Mouse (Mus musculus) myocyte (in vitro differentiated cells): ENCODE measurements around the gene Fggy. TPM values are rescaled to one million over a fixed set of nuclear protein-coding genes. Genes with fewer than 3 reads are reported as not detected.
A peak's percentile ranks its signal among the peaks of the same experiment; 100 is the strongest.

Experiments used
- H3K27me3 ChIP-seq: one replicate; pipeline ENCODE4 v1.6.1; 2011; ENCODE audit not compliant: control insufficient read depth, insufficient read depth, insufficient read length
- H3K36me3 ChIP-seq: one replicate; pipeline ENCODE4 v1.6.1; 2011; ENCODE audit not compliant: control insufficient read depth, insufficient read depth
- H3K4me2 ChIP-seq: one replicate; pipeline ENCODE4 v1.6.1; 2011; ENCODE audit warnings: low read depth, control low read depth
- H3K4me3 ChIP-seq: one replicate; pipeline ENCODE4 v1.5.1; 2011; ENCODE audit warnings: mild to moderate bottlenecking, control low read depth, moderate library complexity
- H3K79me2 ChIP-seq: one replicate; pipeline ENCODE4 v1.6.1; 2011; ENCODE audit not compliant: control insufficient read depth, insufficient read depth
- H3ac ChIP-seq: one replicate; pipeline ENCODE4 v1.6.1; 2011; ENCODE audit not compliant: control insufficient read depth, insufficient read length
- CEBPB ChIP-seq: IDR thresholded peaks from 2 replicates; pipeline ENCODE4 v1.6.1; 2011; ENCODE audit warnings: mild to moderate bottlenecking, moderate library complexity; ENCODE audit not compliant: poor library complexity, insufficient read depth, severe bottlenecking
- E2F4 ChIP-seq: IDR thresholded peaks from one replicate; pipeline ENCODE4 v1.6.1; 2011; ENCODE audit warnings: mild to moderate bottlenecking, control low read depth, moderate library complexity; ENCODE audit not compliant: insufficient read depth
- MAX ChIP-seq: IDR thresholded peaks from one replicate; pipeline ENCODE4 v1.6.1; 2011; ENCODE audit warnings: low read depth, mild to moderate bottlenecking, control low read depth
- MYOD1 ChIP-seq, 3 experiments: IDR thresholded peaks; one replicate each; pipeline ENCODE4 v1.6.1; 2011; ENCODE audit warnings: control low read depth in 2 of 3, low read depth in 2 of 3, mild to moderate bottlenecking in 2 of 3, moderate library complexity in 1 of 3; ENCODE audit not compliant: insufficient read length in 2 of 3, control insufficient read depth in 1 of 3
- MYOG ChIP-seq, 3 experiments: IDR thresholded peaks; one replicate each; pipeline ENCODE4 v1.6.1; 2011; ENCODE audit warnings: control low read depth in 2 of 3, low read depth in 2 of 3, mild to moderate bottlenecking in 2 of 3; ENCODE audit not compliant: insufficient read length in 2 of 3, control insufficient read depth in 1 of 3, insufficient read depth in 1 of 3
- POLR2A ChIP-seq: IDR thresholded peaks from one replicate; pipeline ENCODE4 v1.6.1; 2011; ENCODE audit warnings: low read depth, mild to moderate bottlenecking, control low read depth, moderate library complexity; ENCODE audit not compliant: insufficient read length
- POLR2AphosphoS2 ChIP-seq: IDR thresholded peaks from one replicate; pipeline ENCODE4 v1.6.1; 2011; ENCODE audit warnings: low read depth, control low read depth; ENCODE audit not compliant: insufficient read length
- REST ChIP-seq: IDR thresholded peaks from one replicate; pipeline ENCODE4 v1.6.1; 2011; ENCODE audit warnings: mild to moderate bottlenecking, control low read depth, moderate library complexity; ENCODE audit not compliant: insufficient read depth, insufficient read length
- SRF ChIP-seq: IDR thresholded peaks from one replicate; pipeline ENCODE4 v1.6.1; 2011; ENCODE audit warnings: low read depth; ENCODE audit not compliant: control insufficient read depth, insufficient read length
- TCF12 ChIP-seq: IDR thresholded peaks from one replicate; pipeline ENCODE4 v1.6.1; 2011; ENCODE audit warnings: mild to moderate bottlenecking, control low read depth; ENCODE audit not compliant: poor library complexity, insufficient read depth, severe bottlenecking
- TCF3 ChIP-seq: IDR thresholded peaks from one replicate; pipeline ENCODE4 v1.6.1; 2011; ENCODE audit warnings: low read depth, control low read depth; ENCODE audit not compliant: insufficient read length
- USF1 ChIP-seq: IDR thresholded peaks from one replicate; pipeline ENCODE4 v1.6.1; 2011; ENCODE audit warnings: low read depth, mild to moderate bottlenecking, control low read depth, moderate library complexity
- polyA plus RNA-seq: library from polyadenylated mRNA; unstranded; fragments of >200 nt; fragmentation: generic; extraction: Trizol; gene quantifications from one replicate; pipeline ENCODE4 v1.2.1, GENCODE M21; 2012; ENCODE audit warnings: missing spikeins

The Fggy gene
- polyA plus RNA-seq, 1 experiment = 12.7 TPM

DNA sequence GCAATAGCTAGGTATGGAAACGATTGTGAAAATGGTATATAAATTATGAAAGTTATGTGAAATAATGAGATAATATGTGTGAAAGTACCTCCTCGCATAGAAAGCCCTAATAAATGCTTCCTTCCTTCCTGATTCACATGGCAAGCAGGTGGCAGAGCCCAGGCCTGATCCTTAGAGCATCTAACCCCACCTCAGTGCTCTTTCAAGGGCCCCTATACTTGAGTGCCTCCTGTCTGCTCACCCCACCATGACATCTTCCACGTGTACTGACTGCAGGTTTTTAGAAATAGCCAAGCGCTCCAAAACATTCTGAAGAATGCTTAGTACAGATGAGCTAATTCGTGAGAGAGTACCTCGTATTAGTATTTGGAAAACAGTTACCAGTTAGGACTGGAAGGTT is 311.0 kb downstream of the Fggy start:
- TF ChIP-seq SRF (no peak), E2F4 (no peak), POLR2A (no peak), MYOG (IDR thresholded peaks at IDR 0.05; ENCODE audit: control insufficient read depth in 1 of 3, insufficient read depth in 1 of 3, insufficient read length in 2 of 3, low read depth in 2 of 3) (no peak), TCF12 (no peak)
- Histone ChIP-seq H3ac (no peak overlapping the region), H3K36me3 (no peaks in the 10 kb centered on the region), H3K4me2 (no peak overlapping the region), H3K4me3 (no peak overlapping the region), H3K79me2 (no peaks in the 10 kb centered on the region), H3K27me3 (no peaks in the 10 kb centered on the region)

GRCm38 (mm10) chr4:95871216-95871881 is 314.0 kb downstream of the Fggy start:
- H3K79me2 ChIP-seq = no peaks in the 10 kb centered on the region
- no peaks in the 10 kb centered on the region for H3K27me3 ChIP-seq
- H3ac ChIP-seq = no peak overlapping the region
- H3K4me3 ChIP-seq = no peak overlapping the region
- TF ChIP-seq E2F4 (no peak), MYOG (IDR thresholded peaks at IDR 0.05; ENCODE audit: control insufficient read depth in 1 of 3, insufficient read depth in 1 of 3, insufficient read length in 2 of 3, low read depth in 2 of 3) (no peak), TCF3 (no peak), MYOD1 (IDR thresholded peaks at IDR 0.05; ENCODE audit: control insufficient read depth in 1 of 3, insufficient read length in 2 of 3, low read depth in 2 of 3) (no peak), TCF12 (no peak), MAX (no peak), POLR2AphosphoS2 (no peak), POLR2A (no peak)
- H3K36me3 ChIP-seq = no peaks in the 10 kb centered on the region
- peak overlapping the region; percentile 28 for H3K4me2 ChIP-seq

DNA sequence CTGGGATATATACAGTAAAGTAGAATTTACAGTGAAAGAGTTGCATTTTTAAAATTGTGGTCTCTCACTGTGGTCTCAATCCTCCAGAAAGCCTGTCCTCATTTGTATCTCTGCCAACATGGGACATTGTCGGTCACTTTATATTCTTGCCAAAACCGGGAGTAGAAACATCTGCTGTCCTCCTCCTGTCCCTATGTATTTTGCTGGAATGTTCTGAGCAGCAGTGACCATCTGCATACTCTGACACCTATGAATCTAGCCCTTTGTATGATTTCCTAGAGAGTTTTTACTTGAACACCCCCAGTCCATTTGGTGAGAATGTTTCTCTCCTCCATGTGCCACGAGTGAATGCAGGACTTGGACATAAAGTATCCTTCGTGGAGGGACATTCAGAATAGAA is 318.6 kb downstream of the Fggy start:
- no peaks in the 10 kb centered on the region for H3K79me2 ChIP-seq
- no peak for TF ChIP-seq CEBPB
- no peak for TF ChIP-seq MYOG (IDR thresholded peaks at IDR 0.05; ENCODE audit: control insufficient read depth in 1 of 3, insufficient read depth in 1 of 3, insufficient read length in 2 of 3, low read depth in 2 of 3)
- TF ChIP-seq MYOD1 (IDR thresholded peaks at IDR 0.05; ENCODE audit: control insufficient read depth in 1 of 3, insufficient read length in 2 of 3, low read depth in 2 of 3) = no peak
- no peak for TF ChIP-seq POLR2AphosphoS2
- TF ChIP-seq E2F4 = no peak
- no peak for TF ChIP-seq TCF12
- TF ChIP-seq USF1 = no peak
- TF ChIP-seq TCF3 = no peak
- no peak for TF ChIP-seq REST
- TF ChIP-seq POLR2A = no peak
- no peaks in the 10 kb centered on the region for H3K36me3 ChIP-seq
- H3K4me2 ChIP-seq = no peak overlapping the region
- no peaks in the 10 kb centered on the region for H3K27me3 ChIP-seq
- H3ac ChIP-seq = no peak overlapping the region
- no peak overlapping the region for H3K4me3 ChIP-seq

DNA sequence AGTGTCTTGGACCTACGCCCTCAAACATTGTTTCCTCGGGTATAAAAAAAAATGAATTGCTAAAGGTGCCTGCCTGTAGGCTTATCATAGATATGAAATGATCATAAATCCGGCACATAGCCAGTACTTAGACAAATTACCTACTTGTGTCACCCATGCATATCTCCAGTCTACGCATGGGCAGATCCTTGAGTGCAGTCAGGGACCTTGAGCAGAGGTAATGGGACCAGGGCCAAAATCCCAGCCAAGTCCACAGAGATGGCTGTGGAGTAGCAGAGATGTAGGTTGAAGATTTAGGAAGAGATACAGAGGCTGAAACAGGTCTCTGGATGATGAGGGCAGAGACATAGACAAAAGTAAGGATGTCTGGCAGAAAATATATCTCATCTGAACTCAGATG is 320.1 kb downstream of the Fggy start:
- Histone ChIP-seq H3ac (no peak overlapping the region), H3K36me3 (no peaks in the 10 kb centered on the region), H3K4me3 (no peak overlapping the region), H3K79me2 (no peaks in the 10 kb centered on the region), H3K27me3 (no peaks in the 10 kb centered on the region), H3K4me2 (no peak overlapping the region)
- no peak for TF ChIP-seq REST
- TF ChIP-seq TCF3 = no peak
- no peak for TF ChIP-seq MYOG (IDR thresholded peaks at IDR 0.05; ENCODE audit: control insufficient read depth in 1 of 3, insufficient read depth in 1 of 3, insufficient read length in 2 of 3, low read depth in 2 of 3)
- no peak for TF ChIP-seq SRF
- no peak for TF ChIP-seq MAX
- no peak for TF ChIP-seq USF1
- TF ChIP-seq CEBPB = no peak
- TF ChIP-seq POLR2AphosphoS2 = no peak
- TF ChIP-seq POLR2A = no peak
- TF ChIP-seq E2F4 = no peak
- TF ChIP-seq TCF12 = no peak
- TF ChIP-seq MYOD1 (IDR thresholded peaks at IDR 0.05; ENCODE audit: control insufficient read depth in 1 of 3, insufficient read length in 2 of 3, low read depth in 2 of 3) = no peak

DNA sequence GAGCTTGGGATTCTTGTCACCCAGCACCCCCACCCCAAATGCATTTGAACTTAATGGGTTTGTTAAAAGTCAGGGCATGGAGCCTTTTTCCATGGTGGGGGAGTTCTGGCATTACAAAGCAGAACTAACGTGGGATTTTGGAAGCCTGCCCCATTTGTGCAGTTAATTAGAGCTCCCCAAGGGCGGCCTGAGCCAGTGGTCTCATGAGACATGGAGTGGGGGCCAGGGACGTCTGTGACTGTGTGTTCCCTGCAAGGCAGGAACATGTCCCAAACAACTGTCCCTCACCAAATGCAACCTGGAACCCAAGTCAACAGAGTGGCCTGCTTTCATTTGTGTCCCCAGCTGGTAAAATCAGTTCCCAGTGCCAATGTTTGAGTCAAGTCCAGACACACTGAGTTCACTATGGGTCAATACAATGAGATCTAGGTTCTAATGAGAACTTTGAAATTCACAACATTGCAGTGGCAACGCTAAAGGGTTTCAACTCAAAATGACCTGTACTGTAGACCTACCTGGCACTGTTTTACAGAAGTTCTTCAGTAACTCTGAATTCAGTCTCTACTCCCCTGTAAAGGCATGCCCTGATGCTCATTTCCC is 324.5 kb downstream of the Fggy start:
- H3K4me3 ChIP-seq = no peak overlapping the region
- TF ChIP-seq POLR2A = no peak
- no peak for TF ChIP-seq TCF3
- TF ChIP-seq SRF = no peak
- no peak for TF ChIP-seq POLR2AphosphoS2
- TF ChIP-seq USF1 = no peak
- no peak for TF ChIP-seq TCF12

More for the DNA sequence above, 324.5 kb downstream of the Fggy start:
- Histone ChIP-seq H3K36me3 (no peaks in the 10 kb centered on the region), H3K27me3 (no peaks in the 10 kb centered on the region), H3K79me2 (no peaks in the 10 kb centered on the region), H3ac (no peak overlapping the region), H3K4me2 (no peak overlapping the region)
